Mouse (Mus musculus) testis, adult 2 months (tissue): ENCODE results near the gene Speg.

Source experiments
- CTCF ChIP-seq: fragments of 200-500 bp; IDR thresholded peaks from 2 replicates; pipeline ENCODE4 v1.5.1; 2012; ENCODE audit warnings: low read depth, mild to moderate bottlenecking, inconsistent platforms, low read length, moderate library complexity; ENCODE audit not compliant: control insufficient read depth, insufficient read depth, insufficient replicate concordance
- POLR2A ChIP-seq: fragments of 200-500 bp; IDR thresholded peaks from 2 replicates; pipeline ENCODE4 v1.6.1; 2012; ENCODE audit warnings: low read depth, mild to moderate bottlenecking, inconsistent platforms, low read length, moderate library complexity; ENCODE audit not compliant: control insufficient read depth

DNA sequence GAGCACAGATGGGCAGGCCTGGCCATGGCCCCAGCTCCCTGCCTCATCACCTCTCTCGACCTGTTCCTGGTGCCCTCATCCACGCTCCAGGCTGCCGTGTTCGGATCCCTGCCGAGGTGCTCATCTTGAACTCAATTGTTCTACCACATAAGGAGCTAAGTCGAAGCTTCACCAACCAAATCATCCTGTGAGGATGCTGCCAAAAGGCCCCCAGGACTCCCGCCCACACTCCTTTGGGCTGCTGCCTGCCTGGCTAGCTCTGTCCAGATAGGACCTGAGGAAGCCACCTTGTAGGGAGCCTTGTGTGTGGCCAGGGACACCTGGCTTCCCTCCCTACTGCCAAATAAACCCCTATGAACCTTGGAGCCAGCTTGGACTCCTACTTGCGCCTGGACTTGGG is 67.7 kb downstream of the Speg start:
- TF ChIP-seq CTCF = no peak
- TF ChIP-seq POLR2A = no peak
